Mouse (Mus musculus) B cell, adult 2 months (primary cell): Measurements from ENCODE around the gene Ing4.
"Not testable (repeated sequence)": the region's sequence is repeated elsewhere in the genome, so short reads cannot be mapped to it uniquely, and the experiment has no call there.

Experiments used
- DNase-seq, 2 experiments: peaks; one replicate each; pipeline ENCODE4 v3.0.0; 2022

The Ing4 gene

DNA sequence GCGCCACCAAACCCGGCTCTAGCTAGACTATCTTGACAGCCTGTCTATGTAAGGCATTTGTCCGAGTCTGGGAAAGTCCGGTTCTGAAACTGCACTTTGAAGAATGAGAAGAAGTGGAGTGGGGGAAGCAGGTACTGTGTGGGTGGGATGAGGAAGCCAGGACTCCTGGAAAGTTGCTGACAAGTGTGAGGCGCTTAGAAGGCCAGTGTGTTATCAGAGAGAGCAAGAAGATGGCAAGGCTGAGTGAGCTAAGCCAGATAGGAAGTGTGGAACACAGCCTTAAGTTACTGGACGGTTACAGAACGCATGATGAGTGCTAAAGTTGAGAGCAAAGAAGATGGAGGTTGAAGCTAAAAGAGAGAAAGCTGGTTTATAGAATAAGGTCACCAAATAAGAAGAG is 2.5 kb downstream of the Ing4 start:
- no peak for DNase-seq

DNA sequence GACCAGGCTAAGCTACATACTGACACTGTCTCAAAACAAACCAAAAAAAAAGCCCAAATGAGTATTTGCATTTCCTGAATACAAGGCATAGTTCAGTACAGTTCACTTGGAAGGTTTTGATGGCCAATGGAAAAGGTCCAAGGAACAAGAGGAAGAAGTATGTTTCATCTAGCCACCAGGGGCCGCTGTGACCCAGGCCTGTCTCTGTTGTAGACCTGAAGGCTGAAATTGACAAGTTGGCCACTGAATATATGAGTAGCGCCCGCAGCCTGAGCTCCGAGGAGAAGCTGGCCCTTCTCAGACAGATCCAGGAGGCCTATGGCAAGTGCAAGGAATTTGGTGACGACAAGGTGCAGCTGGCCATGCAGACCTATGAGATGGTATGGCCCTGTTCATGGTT is 7.1 kb downstream of the Ing4 start:
- DNase-seq: peak; percentile 85 to 86

DNA sequence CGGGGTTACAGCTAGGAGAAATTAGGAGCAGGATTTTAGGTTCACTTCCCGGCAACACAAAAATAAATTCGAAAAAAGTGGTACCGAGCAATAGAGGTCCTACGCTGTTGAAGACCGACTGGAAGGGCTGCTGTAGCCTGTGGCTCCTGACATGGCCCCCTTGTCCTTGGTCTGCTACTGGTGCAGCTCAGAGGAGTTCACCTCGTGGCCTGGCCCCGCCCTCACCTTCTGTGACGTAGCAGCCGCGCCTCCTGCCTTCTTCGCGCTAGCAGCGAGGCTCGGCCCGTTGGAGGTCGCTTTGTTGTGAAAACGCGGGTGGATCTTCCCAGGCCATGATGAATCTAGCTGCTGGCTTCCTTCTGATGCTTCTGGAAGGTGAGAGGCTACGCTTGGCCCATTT is 10.1 kb downstream of the Ing4 start, which contains the start of gene Acrbp:
TSS of gene Acrbp (plus strand) at position 12 of the 400 bp plus-strand sequence.
- DNase-seq: no peak

DNA sequence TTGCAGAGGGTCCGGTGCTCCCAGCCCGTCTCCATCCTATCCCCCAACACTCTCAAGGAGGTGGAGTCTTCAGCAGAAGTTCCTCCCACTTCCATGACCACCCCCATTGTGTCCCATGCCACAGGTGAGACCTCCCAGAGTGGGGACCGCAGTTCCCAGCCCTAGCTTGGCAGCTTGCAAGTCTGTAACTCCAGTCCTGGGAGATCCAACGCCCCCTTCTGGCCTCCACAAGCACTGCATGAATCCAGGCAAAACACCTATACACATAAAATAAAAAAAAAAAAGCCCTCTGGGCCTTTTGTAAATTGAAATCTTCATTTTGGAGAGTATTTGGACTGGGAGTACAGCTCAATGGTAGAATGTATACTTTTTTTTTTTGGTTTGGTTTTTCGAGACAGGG is 11.7 kb downstream of the Ing4 start:
- DNase-seq: peak; percentile 65 to 68

DNA sequence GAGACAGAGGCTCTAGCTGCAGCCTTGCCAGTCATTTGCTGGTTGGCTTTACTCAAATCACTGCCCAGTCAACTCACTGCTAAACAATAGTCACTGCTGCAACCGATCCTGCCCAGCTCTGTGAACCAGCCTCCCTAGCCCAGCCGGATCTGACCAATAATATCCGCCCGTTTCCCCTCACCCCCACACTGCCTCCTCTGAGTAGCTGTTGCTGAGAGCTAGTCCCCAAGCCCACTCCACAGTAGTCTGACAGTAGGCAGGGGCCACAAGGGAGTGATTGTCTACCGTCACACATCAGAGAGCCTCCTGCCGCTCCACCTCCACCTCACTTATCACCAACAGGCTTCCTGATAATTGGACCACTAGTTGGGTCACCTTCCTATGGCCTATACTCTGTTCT is 21.9 kb downstream of the Ing4 start:
- DNase-seq: no peak

DNA sequence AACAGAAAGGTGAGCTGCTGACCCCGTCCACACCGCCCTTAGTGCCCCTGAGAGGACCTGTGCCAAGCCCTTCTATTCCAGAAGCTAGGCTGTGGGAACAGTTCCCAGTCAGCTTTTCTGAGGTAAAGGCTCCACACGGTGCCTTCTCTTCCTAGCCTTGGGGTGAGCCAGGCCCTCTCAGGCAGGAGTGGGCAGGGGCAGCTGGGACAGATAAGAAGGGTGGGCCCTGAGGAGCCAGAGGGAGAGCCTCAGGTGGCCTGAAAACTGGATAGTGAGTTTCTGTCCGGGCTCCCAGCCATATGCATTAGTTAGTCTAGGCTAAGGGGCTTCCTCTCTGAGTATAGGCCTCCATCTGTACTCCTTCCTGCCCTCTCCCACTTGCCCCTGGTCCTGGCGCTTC is 23.0 kb downstream of the Ing4 start:
- DNase-seq: no peak

DNA sequence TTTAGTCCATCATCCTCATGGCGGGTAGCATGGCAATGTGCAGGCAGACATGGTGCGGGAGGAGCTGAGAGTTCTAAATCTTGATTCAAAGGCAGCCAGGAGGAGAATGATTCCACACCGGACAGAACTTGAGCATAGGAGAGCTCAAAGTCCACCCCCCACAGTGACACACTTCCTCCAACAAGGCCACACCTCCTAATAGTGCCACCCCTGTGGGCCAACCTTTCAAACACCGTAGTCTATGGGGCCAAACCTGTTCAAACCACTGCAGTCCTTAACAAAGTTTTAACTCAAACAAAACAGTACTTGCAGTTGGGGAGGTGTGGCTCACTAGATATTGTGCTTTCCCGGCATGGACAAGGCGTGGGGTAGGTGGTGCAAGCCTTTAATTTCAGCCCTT is 24.3 kb downstream of the Ing4 start:
- DNase-seq: no peak

DNA sequence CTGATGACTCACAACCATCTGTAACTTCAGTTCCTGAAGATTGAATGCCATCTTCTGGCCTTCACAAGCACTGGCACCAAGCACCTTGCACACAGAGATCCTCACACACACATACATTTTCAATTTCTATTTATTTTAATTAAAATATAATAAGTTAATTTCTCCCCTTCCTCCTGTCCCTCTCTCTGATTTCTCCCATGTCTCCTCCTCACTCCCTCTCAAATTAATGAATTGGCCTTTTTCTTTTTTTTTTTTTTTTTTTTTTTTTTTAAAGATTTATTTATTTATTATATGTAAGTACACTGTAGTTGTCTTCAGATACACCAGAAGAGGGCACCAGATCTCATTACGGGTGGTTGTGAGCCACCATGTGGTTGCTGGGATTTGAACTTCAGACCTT is 25.7 kb downstream of the Ing4 start:
- DNase-seq: not testable (repeated sequence)

DNA sequence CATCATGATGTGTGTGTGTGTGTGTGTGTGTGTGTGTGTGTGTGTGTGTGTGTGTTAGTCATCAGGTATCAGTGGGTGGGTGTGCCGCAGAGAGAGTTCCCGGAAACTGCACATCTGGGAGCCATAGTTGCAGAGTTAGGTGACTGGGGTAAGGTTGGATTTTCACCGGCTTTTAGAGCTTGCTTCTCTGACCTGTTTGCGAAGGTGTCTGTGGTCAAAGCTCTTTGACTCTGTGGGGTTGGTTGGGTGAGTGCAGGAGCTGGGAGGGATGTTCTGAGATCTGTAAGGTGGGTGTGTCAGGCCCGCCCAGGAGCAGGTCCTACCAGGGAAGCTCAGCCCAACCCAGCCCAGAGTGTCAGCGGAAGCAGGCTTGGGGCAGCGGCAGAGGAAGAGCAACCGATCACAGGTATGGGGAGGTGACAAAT is 28.0 kb downstream of the Ing4 start, which contains the start of gene Lpar5:
TSS of gene Lpar5 (plus strand) at position 350 of the 425 bp plus-strand sequence.
- DNase-seq: no peak

DNA sequence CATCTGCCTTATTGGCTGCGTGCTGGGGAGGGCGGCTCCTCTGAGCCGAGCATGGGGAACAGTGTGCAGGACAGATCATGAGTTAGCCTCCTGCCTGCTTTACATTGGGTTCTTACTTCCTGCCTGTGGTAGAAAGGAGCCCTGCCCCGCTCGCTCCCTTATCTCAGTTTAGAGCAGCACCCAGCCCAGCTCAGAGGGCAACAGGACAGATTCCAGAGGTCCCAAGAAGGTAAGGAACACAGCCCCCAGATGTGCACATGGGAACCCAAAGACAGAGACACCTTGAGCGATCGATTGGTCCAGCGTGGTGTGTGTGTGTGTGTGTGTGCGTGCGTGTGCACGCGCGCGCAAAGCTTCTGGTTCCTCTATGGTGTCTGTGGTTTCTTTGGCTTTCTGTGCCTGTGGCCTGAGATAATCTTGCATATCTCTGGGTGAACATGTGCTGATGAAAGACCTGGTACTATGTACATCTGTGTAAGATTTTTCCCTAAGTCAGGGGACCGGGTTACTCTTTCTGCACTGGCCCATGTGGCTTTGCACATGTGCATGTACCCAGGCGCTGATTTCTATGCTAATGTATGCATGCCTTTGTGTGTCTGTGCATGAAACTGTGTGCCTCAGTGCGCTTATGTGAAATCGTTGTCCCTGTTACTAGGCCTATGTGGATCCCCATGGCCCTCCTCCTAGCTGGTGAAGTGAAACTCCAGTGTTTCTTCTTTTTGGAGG is 31.8 kb downstream of the Ing4 start:
- peak; percentile 73 to 75 for DNase-seq

DNA sequence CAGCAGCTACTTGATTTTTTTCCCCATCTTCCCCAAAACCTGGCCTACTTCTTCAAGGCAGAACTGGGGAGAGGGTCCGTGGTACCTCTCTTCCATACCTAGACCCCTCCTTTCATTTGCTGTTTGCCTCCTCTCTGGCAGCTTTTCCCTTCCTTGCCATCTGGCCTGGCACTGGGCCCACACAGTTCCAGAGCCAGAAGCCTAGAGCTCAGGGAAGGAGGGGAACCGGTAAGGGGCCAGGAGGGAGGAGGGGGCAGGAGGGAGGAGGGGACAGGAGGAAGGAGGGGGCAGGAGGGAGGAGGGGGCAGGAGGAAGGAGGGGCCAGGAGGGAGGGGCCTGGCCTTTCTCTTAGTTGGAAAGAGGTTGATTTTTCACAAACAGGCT is 32.3 kb downstream of the Ing4 start:
- no peak for DNase-seq

DNA sequence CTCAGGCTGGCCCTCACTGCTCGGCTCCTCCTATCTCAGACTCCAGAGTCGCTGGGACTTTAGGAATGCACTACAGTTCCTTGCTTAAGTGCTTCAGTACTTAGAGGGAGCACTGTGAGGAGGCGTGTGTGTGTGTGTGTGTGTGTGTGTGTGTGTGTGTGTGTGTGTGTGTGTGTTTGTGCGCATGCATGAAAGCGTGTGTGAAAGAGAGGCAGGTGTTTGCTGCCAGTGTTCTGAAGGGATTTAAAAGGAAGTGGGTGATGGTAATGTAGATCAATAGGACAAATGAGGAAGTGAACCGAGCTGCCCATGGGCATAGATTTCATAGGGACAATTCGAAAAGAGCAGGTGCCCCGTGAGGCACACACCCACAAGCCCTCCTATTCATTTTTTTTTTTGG is 34.3 kb downstream of the Ing4 start:
- DNase-seq: peak; percentile 37 to 44

DNA sequence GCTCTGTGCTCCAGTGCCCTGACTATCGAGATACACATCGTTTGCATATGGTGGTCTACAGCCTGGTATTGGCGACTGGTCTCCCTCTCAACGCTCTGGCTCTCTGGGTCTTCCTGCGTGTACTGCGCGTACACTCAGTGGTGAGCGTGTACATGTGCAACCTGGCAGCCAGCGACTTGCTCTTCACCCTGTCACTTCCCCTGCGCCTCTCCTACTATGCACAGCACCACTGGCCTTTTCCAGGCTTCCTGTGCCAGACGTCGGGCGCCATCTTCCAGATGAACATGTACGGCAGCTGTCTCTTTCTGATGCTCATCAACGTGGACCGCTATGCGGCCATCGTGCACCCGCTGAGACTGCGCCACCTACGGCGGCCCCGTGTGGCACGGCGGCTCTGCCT is 41.8 kb downstream of the Ing4 start:
- DNase-seq: no peak

DNA sequence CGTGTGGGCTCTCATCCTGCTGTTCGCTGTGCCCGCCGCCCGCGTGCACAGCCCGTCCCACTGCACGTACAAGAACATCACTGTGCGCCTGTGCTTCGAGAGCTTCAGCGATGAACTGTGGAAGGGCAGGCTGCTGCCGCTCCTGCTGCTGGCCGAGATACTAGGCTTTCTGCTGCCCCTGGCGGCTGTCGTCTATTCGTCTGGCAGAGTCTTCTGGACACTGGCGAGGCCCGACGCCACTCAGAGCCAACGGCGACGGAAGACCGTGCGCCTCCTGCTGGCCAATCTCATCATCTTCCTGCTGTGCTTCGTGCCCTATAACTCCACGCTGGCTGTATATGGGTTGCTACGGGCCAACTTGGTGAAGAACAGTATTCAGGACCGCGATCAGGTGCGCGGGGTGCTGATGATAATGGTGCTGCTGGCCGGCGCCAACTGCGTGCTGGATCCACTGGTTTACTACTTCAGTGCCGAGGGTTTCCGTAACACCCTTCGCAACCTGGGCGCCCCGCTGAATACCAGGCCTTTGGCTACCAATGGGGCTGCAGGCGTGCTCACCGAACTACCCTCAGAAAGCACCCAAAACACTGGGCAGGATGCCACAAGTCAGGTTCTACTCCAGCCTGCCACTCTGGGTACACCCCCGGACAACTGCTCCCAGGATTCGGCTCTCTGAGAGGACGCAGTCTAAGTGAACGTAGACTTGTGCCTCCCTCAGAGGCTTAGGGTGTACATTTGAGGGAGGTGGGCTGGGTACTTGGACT is 42.4 kb downstream of the Ing4 start:
- DNase-seq: no peak

DNA sequence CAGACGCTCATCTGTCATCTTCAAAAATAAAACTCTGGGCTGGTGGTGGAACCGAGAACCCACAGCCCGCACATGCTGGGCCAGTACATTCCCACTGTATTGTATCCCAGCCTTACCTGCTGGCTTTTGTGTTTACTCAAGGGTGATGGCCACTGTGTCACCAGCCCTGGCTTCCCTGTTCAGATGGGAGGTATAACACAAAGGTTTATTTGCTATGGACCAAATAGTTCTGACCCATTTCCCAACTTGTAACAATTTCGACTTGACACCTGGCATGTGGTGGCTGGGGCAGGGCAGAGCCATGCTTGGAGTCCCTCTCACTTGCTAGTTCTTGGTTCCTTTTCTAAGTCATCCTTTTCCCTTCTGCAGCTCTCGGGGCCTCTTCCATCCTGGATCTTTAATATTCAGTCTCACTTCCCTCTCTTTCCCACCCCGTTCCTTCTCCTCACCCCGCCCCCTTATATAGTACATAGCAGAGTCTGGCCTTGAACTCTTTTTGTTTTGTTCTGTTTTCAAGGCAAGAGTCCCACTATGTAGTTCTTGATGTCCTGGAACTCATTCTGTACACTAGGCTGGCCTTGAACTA is 43.3 kb downstream of the Ing4 start:
- no peak for DNase-seq

DNA sequence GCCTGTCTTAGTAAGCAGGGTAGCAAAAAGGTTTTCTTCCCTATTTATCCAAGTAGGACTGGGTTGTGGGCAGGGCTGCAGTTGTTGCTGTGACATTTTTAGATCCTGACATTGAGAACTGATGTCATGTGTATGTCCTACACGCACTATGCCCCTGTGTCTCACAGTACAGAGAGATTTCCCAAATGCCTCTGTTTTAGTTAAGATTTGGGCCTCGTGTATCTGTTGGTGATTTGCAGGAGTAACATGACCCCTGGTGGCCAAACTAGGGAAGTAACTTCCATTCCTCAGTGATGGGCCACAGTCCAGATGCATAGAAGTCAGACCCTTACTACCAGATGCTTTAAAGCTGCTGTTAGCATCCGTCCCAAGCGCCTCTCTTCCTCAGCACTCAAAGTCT is 44.9 kb downstream of the Ing4 start:
- DNase-seq: peak; percentile 77 to 81

DNA sequence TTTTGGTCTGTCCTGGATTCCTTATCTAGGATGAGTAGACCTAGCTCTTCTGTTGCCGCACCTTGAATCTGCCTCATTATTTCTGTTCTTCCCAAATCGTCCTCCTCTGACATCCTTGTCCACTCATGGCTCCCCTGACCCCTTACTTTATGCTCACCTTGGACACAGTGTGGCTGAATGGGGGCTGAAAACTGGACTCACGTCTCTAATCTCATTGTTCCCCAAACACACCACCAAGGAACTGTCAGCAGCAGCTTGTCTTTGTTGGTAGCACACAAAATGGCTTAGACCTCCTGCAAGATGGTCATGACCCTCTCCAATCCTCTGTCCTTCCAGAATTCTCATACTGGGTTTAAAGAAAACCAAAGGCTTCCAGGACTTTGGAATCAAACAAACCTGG is 48.4 kb downstream of the Ing4 start:
- no peak for DNase-seq

DNA sequence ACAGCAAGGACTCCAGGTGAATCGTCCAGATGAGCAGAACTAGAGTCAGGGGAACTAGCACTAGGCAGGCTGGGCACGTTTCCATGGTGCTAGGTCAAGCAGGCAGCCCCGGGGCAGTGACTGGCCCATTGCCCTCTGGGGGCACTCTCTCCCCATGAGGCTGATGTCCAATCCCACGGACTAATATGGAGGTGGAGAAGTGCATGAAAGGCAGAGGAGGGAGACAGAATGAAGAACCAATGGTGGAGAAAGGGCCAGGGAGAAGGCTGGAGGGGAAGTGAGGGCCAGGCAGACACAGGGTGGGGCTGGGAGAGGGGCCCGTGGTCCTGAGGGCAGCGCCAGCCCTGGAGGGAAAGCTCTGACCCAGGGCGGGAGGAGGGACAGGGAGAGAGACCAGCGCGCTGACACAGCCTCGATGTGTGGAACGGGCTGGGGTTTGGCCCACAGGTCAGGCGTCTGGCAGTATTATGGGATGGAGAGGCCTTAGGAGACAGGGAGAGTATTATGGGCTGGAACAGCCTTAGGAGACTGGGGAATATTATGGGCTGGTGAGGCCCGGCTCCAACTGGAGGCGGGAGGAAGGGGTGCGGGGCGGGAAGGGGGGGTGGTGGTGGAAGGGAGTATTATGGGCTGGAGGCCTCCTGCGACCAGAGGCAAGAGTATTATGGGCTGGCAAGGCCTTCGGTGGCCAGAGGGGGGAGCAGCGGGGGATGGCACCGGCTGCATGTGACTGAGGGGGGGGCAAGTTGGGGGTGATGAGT is 49.2 kb downstream of the Ing4 start:
- DNase-seq: no peak

DNA sequence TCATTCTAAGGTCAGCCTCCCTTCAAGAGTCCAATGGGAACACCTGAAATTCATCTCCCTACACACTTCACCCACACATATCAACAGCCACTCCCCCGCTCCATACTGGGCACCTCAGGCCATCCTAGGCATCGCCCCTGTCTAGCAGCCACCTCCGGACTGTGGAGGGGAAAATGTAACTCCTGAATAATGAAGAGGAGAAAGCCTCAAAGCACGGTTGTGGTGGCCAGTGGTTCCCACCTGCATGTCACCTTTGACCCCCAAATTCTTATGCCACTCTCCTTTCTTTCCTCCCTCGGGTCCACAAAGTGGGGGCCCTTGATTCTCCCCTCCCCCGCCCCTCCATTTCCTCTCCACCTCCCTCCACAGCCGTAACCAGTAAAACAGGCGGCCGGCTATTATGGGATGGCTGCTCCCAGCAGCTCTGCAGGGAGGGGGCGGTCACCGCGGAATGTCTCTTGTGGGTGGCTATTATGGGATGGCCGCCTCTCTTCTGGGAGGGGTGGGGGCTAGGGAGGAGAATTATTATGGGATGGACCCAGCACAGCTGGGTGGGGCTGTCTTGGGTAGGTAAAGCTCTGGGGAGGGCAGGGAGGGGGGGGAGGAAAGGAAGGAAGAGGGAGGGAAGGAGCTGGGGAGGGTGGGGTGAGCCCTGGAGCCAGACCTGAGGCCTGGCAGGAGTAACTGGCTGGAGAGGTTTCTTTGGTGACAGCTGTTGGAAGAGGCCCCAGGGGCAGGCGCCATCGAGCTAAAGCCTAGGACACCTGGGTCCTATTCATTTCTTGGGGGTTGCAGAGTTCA is 50.2 kb downstream of the Ing4 start:
- no peak for DNase-seq

DNA sequence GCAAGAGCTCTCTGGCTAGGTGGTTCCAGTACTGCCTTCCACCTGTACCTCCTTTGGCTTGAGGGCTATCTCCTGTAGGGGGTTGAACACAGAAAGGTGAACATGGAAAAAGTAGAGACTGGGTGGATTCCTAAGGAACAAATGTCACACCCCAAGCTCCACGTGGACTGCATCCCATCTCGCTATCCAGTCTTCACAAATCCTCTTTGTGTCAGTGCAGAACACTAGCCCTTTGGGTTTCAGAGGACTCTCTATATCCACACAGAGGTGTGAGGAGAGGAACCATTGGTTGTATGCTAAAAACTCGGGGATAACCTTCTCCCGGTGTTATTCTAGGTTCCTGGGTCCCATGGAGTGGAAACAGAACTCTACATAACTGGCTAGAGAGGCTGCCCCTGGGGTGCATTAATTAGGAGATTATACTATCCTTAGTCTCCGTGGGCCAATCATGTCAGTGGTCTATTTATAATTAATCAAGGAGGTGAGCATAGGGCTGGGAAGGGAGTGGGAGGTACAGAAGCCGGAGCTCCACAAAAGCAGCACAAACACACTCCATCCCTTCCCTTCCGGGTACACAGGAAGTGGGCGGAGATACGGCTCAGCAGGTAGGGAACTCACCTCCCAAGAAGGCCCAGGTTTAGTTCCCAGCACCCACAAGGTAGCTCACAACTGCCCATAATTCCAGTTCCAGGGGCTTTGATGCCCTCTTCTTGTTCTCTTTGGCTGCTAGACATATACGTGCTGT is 51.0 kb downstream of the Ing4 start:
- DNase-seq: no peak

DNA sequence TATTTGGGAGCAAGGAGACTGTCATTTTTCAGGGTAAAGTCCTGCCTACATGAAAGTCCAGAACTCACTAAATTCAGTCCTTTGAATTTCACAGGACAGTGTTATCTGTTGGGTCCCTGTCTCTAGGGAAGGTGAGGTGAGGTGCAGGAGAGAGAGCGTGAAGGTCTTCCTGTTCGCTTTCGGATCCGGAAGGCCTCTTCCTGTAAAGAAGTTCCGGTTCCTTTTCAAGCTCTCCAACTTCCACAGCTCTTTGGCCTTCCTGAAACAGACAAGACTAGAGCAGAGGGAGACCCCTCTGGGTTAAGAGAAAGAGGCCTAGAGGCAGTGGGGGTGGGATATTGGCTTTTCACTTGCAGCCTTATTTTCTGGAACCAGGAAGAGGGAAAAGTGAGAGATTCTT is 52.8 kb downstream of the Ing4 start:
- DNase-seq: no peak

DNA sequence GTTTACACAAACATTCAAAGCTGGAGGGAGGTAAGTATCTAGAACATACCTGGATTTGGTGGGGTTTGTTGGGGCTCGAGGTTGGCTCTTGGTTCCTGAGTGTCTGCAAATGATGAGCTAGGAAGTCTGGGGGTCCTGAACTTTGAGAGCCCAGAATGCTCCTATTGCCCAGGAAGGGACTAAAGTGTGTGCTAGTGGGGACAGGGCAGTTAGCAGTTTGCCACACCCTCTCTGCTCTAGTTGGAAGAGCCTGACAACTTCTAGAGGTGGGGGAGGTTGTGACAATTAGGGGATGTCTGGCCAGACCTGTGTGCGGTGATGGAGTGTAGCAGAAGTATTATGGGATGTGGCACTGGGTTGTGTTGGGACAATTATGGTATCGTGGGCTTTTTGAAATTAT is 55.3 kb downstream of the Ing4 start:
- peak in 1 of 2 experiments; percentile 23 for DNase-seq
